Mouse (Mus musculus): ENCODE measurements around the gene Ngrn. TPM values are rescaled to one million over a fixed set of nuclear protein-coding genes. Genes with fewer than 3 reads are reported as not detected.

The Ngrn gene
- polyA plus RNA-seq (2014; fragmentation: Nextera tagmentation; extraction: Ambion mirVana): 45.7 and 45.8 TPM in 2 replicates

- peak within 1 kb of the TSS; percentile 93 for H3K4me3 ChIP-seq (ENCODE audit: low read depth, low read length)
- H3K36me3 ChIP-seq (ENCODE audit: control insufficient read depth, insufficient read depth, low read length): peaks cover 24% of the 10 kb centered on the region
- H3K9ac ChIP-seq (ENCODE audit: low read depth, low read length): peak within 1 kb of the TSS; percentile 90
- DNase-seq (ENCODE audit: low spot score) (peak; percentile 95), ATAC-seq (ENCODE audit: low read depth) (peak; percentile 90)
- H3K4me2 ChIP-seq (ENCODE audit: low read depth, low read length): peak within 1 kb of the TSS; percentile 82
- H3K27ac ChIP-seq (replicated peaks; ENCODE audit: low read depth, low read length): peak within 1 kb of the TSS; percentile 87
- peaks cover 12% of the 10 kb centered on the region; the same call in 1 of the 2 replicates for H3K27me3 ChIP-seq (replicated peaks; ENCODE audit: control insufficient read depth, insufficient read depth, low read length)
- H3K4me1 ChIP-seq (ENCODE audit: control insufficient read depth, insufficient read depth, low read length): peaks cover 6% of the 10 kb centered on the region
- no peaks in the 10 kb centered on the region for H3K9me3 ChIP-seq (ENCODE audit: control insufficient read depth, low read length)
- 27% methylated on average over 40 of the region's 40 CpGs for WGBS
Observed at GRCm38 (mm10) chr7:80260625-80261371, at the start of gene Ngrn. Ngrn (plus strand) TSS chr7:80261215.

DNA sequence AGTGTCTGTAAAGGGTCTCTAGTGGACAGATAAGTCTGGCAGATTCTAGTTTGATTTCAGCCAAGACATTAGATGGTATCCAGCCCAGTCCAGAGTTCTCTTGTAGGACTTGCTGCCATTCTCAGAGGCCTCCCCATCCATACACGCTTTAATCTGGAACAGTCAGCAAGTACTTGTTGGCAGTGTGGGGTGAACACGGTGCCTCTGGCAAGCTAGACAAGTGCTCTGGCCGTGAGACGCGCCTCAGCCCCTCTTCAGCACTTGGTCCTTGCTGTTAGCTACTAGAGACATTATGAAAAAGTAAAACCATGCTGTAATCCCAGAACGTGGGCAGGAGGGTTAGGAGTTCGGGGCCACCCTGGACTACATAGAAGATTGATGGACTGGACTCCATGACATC is 47.4 kb upstream of the Ngrn start:
- WGBS: 87% methylated on average over 7 of the region's 7 CpGs
- H3K4me1 ChIP-seq (ENCODE audit: control insufficient read depth, insufficient read depth, low read length): peaks cover 10% of the 10 kb centered on the region
- no peak overlapping the region for H3K9ac ChIP-seq (ENCODE audit: low read depth, low read length)
- no peaks in the 10 kb centered on the region for H3K9me3 ChIP-seq (ENCODE audit: control insufficient read depth, low read length)
- H3K4me3 ChIP-seq (ENCODE audit: low read depth, low read length): no peak overlapping the region
- no peak overlapping the region for H3K27ac ChIP-seq (replicated peaks; ENCODE audit: low read depth, low read length)
- DNase-seq (ENCODE audit: low spot score) (no peak), ATAC-seq (ENCODE audit: low read depth) (no peak)
- H3K36me3 ChIP-seq (ENCODE audit: control insufficient read depth, insufficient read depth, low read length): peaks cover 35% of the 10 kb centered on the region
- no peak overlapping the region for H3K4me2 ChIP-seq (ENCODE audit: low read depth, low read length)
- H3K27me3 ChIP-seq (replicated peaks; ENCODE audit: control insufficient read depth, insufficient read depth, low read length): no peaks in the 10 kb centered on the region

DNA sequence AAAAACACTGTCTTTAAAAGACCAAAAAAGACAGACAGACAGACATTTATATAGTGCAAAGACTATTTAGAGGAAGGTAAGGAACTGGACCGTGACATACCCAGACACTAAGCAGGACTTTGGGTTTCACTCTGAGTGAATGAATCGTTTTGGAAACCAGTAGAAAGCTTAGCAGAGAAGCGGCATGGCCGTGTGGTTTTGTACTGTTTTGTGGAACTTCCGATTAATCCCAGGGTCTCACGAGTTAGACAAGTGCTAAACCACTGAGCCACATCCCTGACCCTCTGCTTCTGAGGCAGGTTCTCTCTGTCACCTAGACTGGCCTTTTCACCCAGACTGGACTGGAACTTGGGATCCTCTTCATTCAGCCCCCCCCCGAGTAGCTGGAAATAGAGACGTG is 46.6 kb upstream of the Ngrn start:
- 76% methylated on average over 8 of the region's 8 CpGs for WGBS
- Histone ChIP-seq H3K27me3 (replicated peaks; ENCODE audit: control insufficient read depth, insufficient read depth, low read length) (no peaks in the 10 kb centered on the region), H3K4me3 (ENCODE audit: low read depth, low read length) (no peak overlapping the region), H3K36me3 (ENCODE audit: control insufficient read depth, insufficient read depth, low read length) (peaks cover 44% of the 10 kb centered on the region), H3K4me2 (ENCODE audit: low read depth, low read length) (no peak overlapping the region), H3K9me3 (ENCODE audit: control insufficient read depth, low read length) (no peaks in the 10 kb centered on the region), H3K4me1 (ENCODE audit: control insufficient read depth, insufficient read depth, low read length) (peaks cover 3% of the 10 kb centered on the region; the same call in 1 of the 2 replicates), H3K9ac (ENCODE audit: low read depth, low read length) (no peak overlapping the region), H3K27ac (replicated peaks; ENCODE audit: low read depth, low read length) (no peak overlapping the region)
- no peak for DNase-seq (ENCODE audit: low spot score)
- no peak for ATAC-seq (ENCODE audit: low read depth)

DNA sequence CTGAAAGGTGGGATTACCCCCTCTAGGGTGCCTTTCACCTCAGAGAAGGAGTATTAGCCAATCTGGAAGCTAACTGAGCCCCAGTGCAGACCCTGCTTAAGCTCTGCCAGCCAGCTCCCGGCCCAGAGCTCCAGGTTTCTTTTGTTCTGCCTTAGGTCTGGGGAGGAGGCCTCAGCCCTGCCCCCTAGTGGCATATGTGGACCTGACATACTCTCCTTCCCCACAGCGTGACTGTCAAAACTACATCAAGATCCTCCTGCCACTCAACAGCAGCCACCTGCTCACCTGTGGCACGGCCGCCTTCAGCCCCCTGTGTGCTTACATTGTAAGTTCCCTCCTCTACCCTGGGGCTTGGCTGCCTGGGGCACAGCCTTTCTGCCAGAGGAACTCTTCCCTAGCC is 45.6 kb upstream of the Ngrn start:
- DNase-seq (ENCODE audit: low spot score) (peak; percentile 84), ATAC-seq (ENCODE audit: low read depth) (peak; percentile 89)
- WGBS: 21% methylated on average over 4 of the region's 4 CpGs
- H3K4me3 ChIP-seq (ENCODE audit: low read depth, low read length): no peak overlapping the region
- peaks cover 53% of the 10 kb centered on the region for H3K36me3 ChIP-seq (ENCODE audit: control insufficient read depth, insufficient read depth, low read length)
- H3K4me1 ChIP-seq (ENCODE audit: control insufficient read depth, insufficient read depth, low read length): no peaks in the 10 kb centered on the region
- no peaks in the 10 kb centered on the region for H3K27me3 ChIP-seq (replicated peaks; ENCODE audit: control insufficient read depth, insufficient read depth, low read length)
- no peak overlapping the region for H3K4me2 ChIP-seq (ENCODE audit: low read depth, low read length)
- peak overlapping the region; percentile 28 for H3K9ac ChIP-seq (ENCODE audit: low read depth, low read length)
- H3K27ac ChIP-seq (replicated peaks; ENCODE audit: low read depth, low read length): no peak overlapping the region; the same call in 1 of the 2 replicates
- no peaks in the 10 kb centered on the region for H3K9me3 ChIP-seq (ENCODE audit: control insufficient read depth, low read length)

- no peak overlapping the region for H3K4me3 ChIP-seq (ENCODE audit: low read depth, low read length)
- H3K36me3 ChIP-seq (ENCODE audit: control insufficient read depth, insufficient read depth, low read length): peaks cover 65% of the 10 kb centered on the region
- 89% methylated on average over 7 of the region's 8 CpGs for WGBS
- no peaks in the 10 kb centered on the region for H3K4me1 ChIP-seq (ENCODE audit: control insufficient read depth, insufficient read depth, low read length)
- no peak for DNase-seq (ENCODE audit: low spot score)
- H3K4me2 ChIP-seq (ENCODE audit: low read depth, low read length): no peak overlapping the region
- no peaks in the 10 kb centered on the region for H3K27me3 ChIP-seq (replicated peaks; ENCODE audit: control insufficient read depth, insufficient read depth, low read length)
- H3K9me3 ChIP-seq (ENCODE audit: control insufficient read depth, low read length): no peaks in the 10 kb centered on the region
- no peak for ATAC-seq (ENCODE audit: low read depth)
- H3K9ac ChIP-seq (ENCODE audit: low read depth, low read length): no peak overlapping the region
- no peak overlapping the region for H3K27ac ChIP-seq (replicated peaks; ENCODE audit: low read depth, low read length)
Observed at GRCm38 (mm10) chr7:80216566-80216965, 44.4 kb upstream of the Ngrn start.

- Histone ChIP-seq H3K36me3 (ENCODE audit: control insufficient read depth, insufficient read depth, low read length) (peaks cover 66% of the 10 kb centered on the region), H3K27me3 (replicated peaks; ENCODE audit: control insufficient read depth, insufficient read depth, low read length) (no peaks in the 10 kb centered on the region), H3K9me3 (ENCODE audit: control insufficient read depth, low read length) (no peaks in the 10 kb centered on the region), H3K4me1 (ENCODE audit: control insufficient read depth, insufficient read depth, low read length) (no peaks in the 10 kb centered on the region), H3K27ac (replicated peaks; ENCODE audit: low read depth, low read length) (no peak overlapping the region), H3K4me3 (ENCODE audit: low read depth, low read length) (no peak overlapping the region), H3K4me2 (ENCODE audit: low read depth, low read length) (no peak overlapping the region), H3K9ac (ENCODE audit: low read depth, low read length) (no peak overlapping the region)
- no peak for DNase-seq (ENCODE audit: low spot score)
- no peak for ATAC-seq (ENCODE audit: low read depth)
- WGBS: 92% methylated on average over 9 of the region's 9 CpGs
Observed at GRCm38 (mm10) chr7:80218666-80219065, 42.3 kb upstream of the Ngrn start.

- no peak for DNase-seq (ENCODE audit: low spot score)
- H3K27ac ChIP-seq (replicated peaks; ENCODE audit: low read depth, low read length): no peak overlapping the region
- no peak overlapping the region for H3K4me2 ChIP-seq (ENCODE audit: low read depth, low read length)
- H3K27me3 ChIP-seq (replicated peaks; ENCODE audit: control insufficient read depth, insufficient read depth, low read length): no peaks in the 10 kb centered on the region
- H3K9me3 ChIP-seq (ENCODE audit: control insufficient read depth, low read length): no peaks in the 10 kb centered on the region
- no peak overlapping the region for H3K9ac ChIP-seq (ENCODE audit: low read depth, low read length)
- peaks cover 81% of the 10 kb centered on the region for H3K36me3 ChIP-seq (ENCODE audit: control insufficient read depth, insufficient read depth, low read length)
- H3K4me3 ChIP-seq (ENCODE audit: low read depth, low read length): no peak overlapping the region
- ATAC-seq (ENCODE audit: low read depth): no peak
- no peaks in the 10 kb centered on the region for H3K4me1 ChIP-seq (ENCODE audit: control insufficient read depth, insufficient read depth, low read length)
- 95% methylated on average over 9 of the region's 9 CpGs for WGBS
Observed at GRCm38 (mm10) chr7:80220237-80220797, 40.7 kb upstream of the Ngrn start.

DNA sequence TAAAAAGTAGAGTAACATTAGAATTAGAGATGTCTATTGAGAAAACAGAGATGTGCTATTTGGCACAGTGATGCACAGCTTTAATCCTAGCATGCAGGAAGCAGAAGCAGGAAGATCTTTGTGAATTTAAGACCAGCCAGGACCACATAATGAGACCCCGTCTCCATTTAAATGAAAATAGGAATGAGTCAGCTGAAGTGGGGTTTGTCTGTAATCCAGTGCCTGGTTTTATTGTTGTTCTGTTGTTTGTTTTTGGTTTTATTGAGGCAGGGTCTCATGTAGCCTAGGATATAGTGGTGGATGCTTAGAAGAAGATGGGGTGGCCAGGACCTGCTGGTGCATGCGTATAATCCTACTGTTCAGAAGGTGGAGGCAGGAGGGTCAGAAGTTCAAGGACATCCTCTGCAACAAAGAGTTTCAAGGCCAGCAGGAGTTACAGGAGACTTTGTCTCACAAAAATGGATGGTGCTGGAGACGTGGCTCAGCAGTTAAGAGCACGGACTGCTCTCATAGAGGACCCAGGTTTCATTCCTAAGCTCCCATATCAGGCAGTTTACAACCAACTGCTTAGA is 39.8 kb upstream of the Ngrn start:
- Histone ChIP-seq H3K4me3 (ENCODE audit: low read depth, low read length) (no peak overlapping the region), H3K27me3 (replicated peaks; ENCODE audit: control insufficient read depth, insufficient read depth, low read length) (no peaks in the 10 kb centered on the region), H3K9ac (ENCODE audit: low read depth, low read length) (no peak overlapping the region), H3K27ac (replicated peaks; ENCODE audit: low read depth, low read length) (no peak overlapping the region), H3K4me1 (ENCODE audit: control insufficient read depth, insufficient read depth, low read length) (no peaks in the 10 kb centered on the region), H3K9me3 (ENCODE audit: control insufficient read depth, low read length) (no peaks in the 10 kb centered on the region), H3K4me2 (ENCODE audit: low read depth, low read length) (no peak overlapping the region), H3K36me3 (ENCODE audit: control insufficient read depth, insufficient read depth, low read length) (peaks cover 80% of the 10 kb centered on the region)
- 92% methylated on average over 4 of the region's 4 CpGs for WGBS
- DNase-seq (ENCODE audit: low spot score) (no peak), ATAC-seq (ENCODE audit: low read depth) (no peak)

Measured in embryonic facial prominence, embryonic 14.5 days (tissue).